Comparison of ENCODE assay signal across 32 mouse cellular contexts in genomic region chr6:128871910-128872610, GRCm38 (mm10). TPM values are rescaled to one million over a fixed set of nuclear protein-coding genes. Genes with fewer than 3 reads are reported as not detected.
DNase-seq lines count a peak whose midpoint lies in the region; TF ChIP-seq lines count a peak whose summit lies in the region.
"Had no signal": no experiment of that assay in that cellular context is flagged by ENCODE, and none has a peak within 500 bp of the region (broad histone marks: within the 10 kb centered on the region; RNA-seq: fewer than 3 reads in every experiment).

No protein-coding gene starts in this region.

- no peak overlapping the region for H3K4me3 ChIP-seq in CH12.LX (replicated peaks in 1 of 3; ENCODE audit: low read depth in 2 of 3, low read length in 2 of 3, poor library complexity in 1 of 3)
- H3K4me3 ChIP-seq: embryonic facial prominence, embryonic 13.5 days; embryonic facial prominence, embryonic 15.5 days; erythroblast, embryonic 14.5 days; forebrain, embryonic 10.5 days; forebrain, embryonic 12.5 days had no signal

- peaks cover 3 to 7% of the 10 kb centered on the region in 2 experiments for H3K36me3 ChIP-seq in CH12.LX (replicated peaks in 1 of 2; ENCODE audit: control insufficient read depth in 1 of 2, insufficient read depth in 1 of 2, low read length in 1 of 2)
- H3K36me3 ChIP-seq in splenic B cell, adult 2 months (ENCODE audit: control insufficient read depth, insufficient read depth, low read length, poor library complexity, severe bottlenecking): peaks cover 4% of the 10 kb centered on the region; the same call in 1 of the 2 replicates
- H3K36me3 ChIP-seq: embryonic facial prominence, embryonic 13.5 days; embryonic facial prominence, embryonic 15.5 days; forebrain, embryonic 10.5 days; forebrain, embryonic 12.5 days had no signal

- H3K79me2 ChIP-seq in CH12.LX (replicated peaks; ENCODE audit: control insufficient read depth, extremely low read depth, insufficient read depth, poor library complexity, severe bottlenecking): peaks cover 38% of the 10 kb centered on the region

- TF ChIP-seq POLR2A in CH12.LX (IDR thresholded peaks at IDR 0.05; ENCODE audit: low read depth, low read length): no peak

- H3K4me1 ChIP-seq in CH12.LX (ENCODE audit: control insufficient read depth in 1 of 2, insufficient read depth in 2 of 2): peaks cover 5 to 32% of the 10 kb centered on the region in 2 experiments; a peak in 3 of 4 replicates
- H3K4me1 ChIP-seq: embryonic facial prominence, embryonic 13.5 days; embryonic facial prominence, embryonic 15.5 days; forebrain, embryonic 12.5 days had no signal

- H3K27ac ChIP-seq in CH12.LX (ENCODE audit: insufficient read depth, low read depth): no peak overlapping the region
- H3K27ac ChIP-seq: embryonic facial prominence, embryonic 13.5 days; embryonic facial prominence, embryonic 15.5 days; forebrain, embryonic 10.5 days; forebrain, embryonic 12.5 days had no signal

- H3K9ac ChIP-seq in CH12.LX (ENCODE audit: insufficient read depth, low read depth): no peak overlapping the region
- H3K9ac ChIP-seq: embryonic facial prominence, embryonic 13.5 days; embryonic facial prominence, embryonic 15.5 days; forebrain, embryonic 12.5 days had no signal

- dilution Hi-C loops in CH12.LX (cut with MboI; ENCODE audit: extremely low pct_ligation_motif_present, extremely low pct_unique_long_range_greater_than_20kb, low sequenced_read_pairs): no loop called here

- intact Hi-C loops in heart, postnatal 14 days (cut with DNase I): no loop called here

- H3K9me3 ChIP-seq in CH12.LX (replicated peaks; ENCODE audit: low read length): no peaks in the 10 kb centered on the region
- H3K9me3 ChIP-seq: embryonic facial prominence, embryonic 15.5 days had no signal

- TF ChIP-seq EP300 in CH12.LX (IDR thresholded peaks at IDR 0.05; ENCODE audit: low read length): no peak

- H3K4me2 ChIP-seq in CH12.LX (ENCODE audit: insufficient read depth, low read depth, poor library complexity, severe bottlenecking): peak overlapping the region; percentile 36; the same call in 1 of the 2 replicates
- H3K4me2 ChIP-seq: embryonic facial prominence, embryonic 13.5 days; embryonic facial prominence, embryonic 15.5 days; forebrain, embryonic 12.5 days had no signal

- in situ Hi-C loops in CH12.LX (cut with MboI; ENCODE audit: low pct_ligation_motif_present, low pct_unique_long_range_greater_than_20kb, low sequenced_read_pairs): no loop called here

- peak; percentile 35 for DNase-seq in heart, adult 11 months
- DNase-seq in heart, postnatal 14 days: no peak
- DNase-seq in A20 (ENCODE audit: low read depth, low spot score) (peak; percentile 32), CH12.LX (ENCODE audit: extremely low read depth) (no peak)
- DNase-seq in splenic B cell, adult 2 months (ENCODE audit: low read depth, low spot score): peak; percentile 61
- no peak for DNase-seq in kidney, postnatal 4 days
- DNase-seq in spleen, postnatal 14 days (ENCODE audit: low spot score in 2 of 2): no peak
- DNase-seq: adrenal gland, adult 8-10 months; adrenal gland, postnatal 25 days; cerebellum, adult 11 months; cerebellum, adult 18-20 months; cerebellum, adult 8-10 months; cerebellum, adult 9-11 months; cerebellum, postnatal 14 days; cerebellum, postnatal 36 days; embryo, embryonic 11 days had no signal

- H3K27me3 ChIP-seq in CH12.LX (replicated peaks): no peaks in the 10 kb centered on the region
- no peaks in the 10 kb centered on the region for H3K27me3 ChIP-seq in splenic B cell, adult 2 months (ENCODE audit: control insufficient read depth, insufficient read depth, low read length, poor library complexity, severe bottlenecking)
- H3K27me3 ChIP-seq: embryonic facial prominence, embryonic 13.5 days; embryonic facial prominence, embryonic 15.5 days; forebrain, embryonic 12.5 days had no signal

- TF ChIP-seq RAD21 in CH12.LX (IDR thresholded peaks at IDR 0.05; ENCODE audit: low read depth, low read length): no peak

- TF ChIP-seq CTCF in CH12.LX (conservative IDR thresholded peaks at IDR 0.05 in 1 of 2, IDR thresholded peaks at IDR 0.05 in 1 of 2; ENCODE audit: low read depth in 2 of 2, low read length in 2 of 2): no peak

TF ChIP-seq in CH12.LX, 34 proteins besides CTCF, POLR2A, EP300 and RAD21:
- TF ChIP-seq KAT2A (IDR thresholded peaks at IDR 0.05; ENCODE audit: insufficient replicate concordance, low read length) (no peak), MAZ (IDR thresholded peaks at IDR 0.05; ENCODE audit: low read depth, low read length) (no peak), MEF2A (IDR thresholded peaks at IDR 0.05; ENCODE audit: borderline replicate concordance, low read depth, low read length) (no peak), MXI1 (IDR thresholded peaks at IDR 0.05; ENCODE audit: low read depth, low read length) (no peak), BHLHE40 (IDR thresholded peaks at IDR 0.05; ENCODE audit: low read depth, low read length) (no peak), SIN3A (IDR thresholded peaks at IDR 0.05; ENCODE audit: low read length) (no peak), PAX5 (IDR thresholded peaks at IDR 0.05; ENCODE audit: low read length) (no peak), ZNF384 (IDR thresholded peaks at IDR 0.05; ENCODE audit: low read depth, low read length) (peak; percentile 71)
TF ChIP-seq in CH12.LX: peak in this region for 1.

RNA-seq across cellular contexts. Expression of gene Clec2i, which starts 15.3 kb away (rescaled TPM):
- under 1 TPM; 0.19 to 0.68 TPM for total RNA-seq in heart, postnatal 14 days (2021)
- 34.4 and 38.5 TPM in 2 replicates for total RNA-seq in CH12.LX (2012; rRNA removed)
- 104 and 134 TPM in 2 replicates for total RNA-seq in CH12.LX (2014; rRNA removed)
- 80.7 and 90.3 TPM in 2 replicates for polyA plus RNA-seq in CH12.LX (2012; ENCODE audit: insufficient read length, low read depth)
- total RNA-seq: adrenal gland, postnatal 25 days had no signal
- polyA plus RNA-seq: brain, embryonic 14.5 days; embryonic facial prominence, embryonic 11.5 days; erythroblast, embryonic 14.5 days; forebrain, embryonic 10.5 days; forebrain, embryonic 14.5 days; forebrain, embryonic 16.5 days; Patski had no signal

RNA-seq across cellular contexts. Expression of gene BC035044, which starts 18.9 kb away (rescaled TPM):
- total RNA-seq in heart, postnatal 14 days (2021): under 1 TPM; 0.45 to 0.93 TPM
- total RNA-seq in CH12.LX (2012; rRNA removed) (51.6 and 53.5 TPM in 2 replicates), CH12.LX (2014; rRNA removed) (121 and 124 TPM in 2 replicates)
- 49.4 and 49.7 TPM in 2 replicates for polyA plus RNA-seq in CH12.LX (2012; ENCODE audit: insufficient read length, low read depth)
- total RNA-seq: ES-E14 had no signal
- polyA plus RNA-seq: erythroblast, embryonic 14.5 days; Patski had no signal

RNA-seq across cellular contexts. Expression of gene Klrb1b, which starts 45.9 kb away (rescaled TPM):
- under 1 TPM in 1 of 2 experiments, not detected in 1; 0.17 TPM for total RNA-seq in heart, postnatal 14 days (2021)
- total RNA-seq in CH12.LX (2012; rRNA removed): not detected in 2 replicates
- not detected in 2 replicates for total RNA-seq in CH12.LX (2014; rRNA removed)
- not detected in 2 replicates for polyA plus RNA-seq in CH12.LX (2012; ENCODE audit: insufficient read length, low read depth)
- total RNA-seq: adrenal gland, postnatal 25 days; common myeloid progenitor, adult 5-6 weeks; ES-E14 had no signal
- polyA plus RNA-seq: activated CD4-positive, CD25-positive, alpha-beta regulatory T cell, adult 4 months; brain, embryonic 14.5 days; CD4-positive, CD25-positive, alpha-beta regulatory T cell, adult 4 months; embryonic facial prominence, embryonic 11.5 days; embryonic facial prominence, embryonic 13.5 days; embryonic facial prominence, embryonic 15.5 days; forebrain, embryonic 10.5 days; forebrain, embryonic 12.5 days; forebrain, embryonic 14.5 days; forebrain, embryonic 16.5 days; Patski had no signal

RNA-seq across cellular contexts. Expression of gene Gm44511, which starts 45.9 kb away (rescaled TPM):
- not detected for total RNA-seq in heart, postnatal 14 days (2021)
- total RNA-seq in CH12.LX (2012; rRNA removed) (not detected in 2 replicates), CH12.LX (2014; rRNA removed) (not detected in 2 replicates)
- polyA plus RNA-seq in CH12.LX (2012; ENCODE audit: insufficient read length, low read depth): not detected in 2 replicates
- total RNA-seq: adrenal gland, adult 18-20 months; adrenal gland, postnatal 25 days; adrenal gland, postnatal 4 days; ES-E14 had no signal
- polyA plus RNA-seq: activated CD4-positive, CD25-positive, alpha-beta regulatory T cell, adult 4 months; brain, embryonic 14.5 days; CD4-positive, CD25-positive, alpha-beta regulatory T cell, adult 4 months; embryonic facial prominence, embryonic 11.5 days; embryonic facial prominence, embryonic 13.5 days; embryonic facial prominence, embryonic 15.5 days; erythroblast, embryonic 14.5 days; forebrain, embryonic 10.5 days; forebrain, embryonic 12.5 days; forebrain, embryonic 14.5 days; forebrain, embryonic 16.5 days; Patski had no signal

Comparison
In these comparisons a context has a peak if more than half of its experiments do, and no peak if none do; other contexts are left out.
1. DNase-seq: peak in heart, adult 11 months (single experiment), A20 (single experiment) and splenic B cell, adult 2 months (single experiment); none in heart, postnatal 14 days (0 of 2), CH12.LX (single experiment), kidney, postnatal 4 days (0 of 2) and spleen, postnatal 14 days (0 of 2).
2. RNA of gene Clec2i, which starts 15.3 kb away (total RNA-seq): 34.4 to 134 TPM in CH12.LX; 0.19 to 0.68 TPM in heart, postnatal 14 days; every median in the first group is over 10 times any median in the second.
3. RNA of gene BC035044, which starts 18.9 kb away (total RNA-seq): 51.6 to 124 TPM in CH12.LX; 0.45 to 0.93 TPM in heart, postnatal 14 days; every median in the first group is over 10 times any median in the second.